24 mouse cellular contexts compared by ENCODE assay signal in genomic region chr5:92767194-92767777, GRCm38 (mm10).
A peak's percentile ranks its signal among the peaks of the same experiment; 100 is the strongest.
DNase-seq lines count a peak whose midpoint lies in the region; ATAC-seq lines count a peak whose summit lies in the region.
"Had no signal": no experiment of that assay in that cellular context is flagged by ENCODE, and none has a peak within 500 bp of the region (broad histone marks: within the 10 kb centered on the region; RNA-seq: fewer than 3 reads in every experiment).

No protein-coding gene starts in this region.

- H3K9ac ChIP-seq in embryonic facial prominence, embryonic 11.5 days (replicated peaks; ENCODE audit: low read length), result no peak overlapping the region
- H3K9ac ChIP-seq in kidney, embryonic 14.5 days (ENCODE audit: low read depth, low read length), result no peak overlapping the region
- H3K9ac ChIP-seq: forebrain, embryonic 13.5 days; heart, embryonic 12.5 days; hindbrain, embryonic 14.5 days; liver, embryonic 14.5 days; midbrain, embryonic 15.5 days had no signal

- ATAC-seq in embryonic facial prominence, embryonic 11.5 days (replicated peaks; ENCODE audit: insufficient number of reproducible peaks, low FRiP score, low TSS enrichment, low read depth), result no peak
- ATAC-seq in kidney, embryonic 14.5 days (ENCODE audit: low FRiP score, low TSS enrichment), result peak; percentile 80
- ATAC-seq: forebrain, embryonic 13.5 days; midbrain, embryonic 15.5 days had no signal

- no peaks in the 10 kb centered on the region for H3K4me1 ChIP-seq in embryonic facial prominence, embryonic 11.5 days (ENCODE audit: control insufficient read depth, insufficient read depth, low read length)
- peaks cover 28% of the 10 kb centered on the region for H3K4me1 ChIP-seq in embryonic facial prominence, embryonic 10.5 days
- peaks cover 19% of the 10 kb centered on the region for H3K4me1 ChIP-seq in kidney, embryonic 14.5 days (ENCODE audit: control insufficient read depth, insufficient read depth, low read length)
- H3K4me1 ChIP-seq: forebrain, embryonic 13.5 days; midbrain, embryonic 15.5 days had no signal

- H3K9me3 ChIP-seq in embryonic facial prominence, embryonic 11.5 days (replicated peaks; ENCODE audit: control insufficient read depth, low read length), result no peaks in the 10 kb centered on the region
- H3K9me3 ChIP-seq in embryonic facial prominence, embryonic 10.5 days, result peaks cover 3% of the 10 kb centered on the region; the same call in 1 of the 2 replicates
- H3K9me3 ChIP-seq in kidney, embryonic 14.5 days (ENCODE audit: control insufficient read depth, low read length), result peaks cover 5% of the 10 kb centered on the region; the same call in 1 of the 2 replicates
- H3K9me3 ChIP-seq: forebrain, embryonic 13.5 days; heart, embryonic 12.5 days; midbrain, embryonic 15.5 days had no signal

- no peak overlapping the region for H3K27ac ChIP-seq in embryonic facial prominence, embryonic 11.5 days (replicated peaks; ENCODE audit: low read depth, low read length)
- H3K27ac ChIP-seq in embryonic facial prominence, embryonic 10.5 days (replicated peaks), result no peak overlapping the region
- H3K27ac ChIP-seq in kidney, embryonic 14.5 days (ENCODE audit: low read depth, low read length), result peak overlapping the region; percentile 34; the same call in 1 of the 2 replicates
- H3K27ac ChIP-seq: forebrain, embryonic 13.5 days; hindbrain, embryonic 14.5 days; liver, embryonic 14.5 days; midbrain, embryonic 10.5 days; midbrain, embryonic 15.5 days had no signal

- 56% methylated on average over 7 of the region's 7 CpGs for WGBS in embryonic facial prominence, embryonic 11.5 days
- 59% methylated on average over 7 of the region's 7 CpGs for WGBS in embryonic facial prominence, embryonic 10.5 days
- 19% methylated on average over 7 of the region's 7 CpGs for WGBS in kidney, embryonic 14.5 days

- H3K36me3 ChIP-seq in embryonic facial prominence, embryonic 11.5 days (replicated peaks; ENCODE audit: control insufficient read depth, insufficient read depth, low read depth, low read length), result no peaks in the 10 kb centered on the region
- H3K36me3 ChIP-seq in embryonic facial prominence, embryonic 10.5 days (replicated peaks), result no peaks in the 10 kb centered on the region
- H3K36me3 ChIP-seq in kidney, embryonic 14.5 days (ENCODE audit: control insufficient read depth, insufficient read depth, low read length), result no peaks in the 10 kb centered on the region
- H3K36me3 ChIP-seq: heart, embryonic 12.5 days; midbrain, embryonic 15.5 days had no signal

- H3K4me2 ChIP-seq in embryonic facial prominence, embryonic 11.5 days (ENCODE audit: low read depth, low read length), result no peak overlapping the region
- H3K4me2 ChIP-seq in kidney, embryonic 14.5 days (replicated peaks; ENCODE audit: low read depth, low read length), result no peak overlapping the region
- H3K4me2 ChIP-seq: forebrain, embryonic 13.5 days; heart, embryonic 12.5 days; hindbrain, embryonic 14.5 days; midbrain, embryonic 15.5 days had no signal

- no peaks in the 10 kb centered on the region for H3K27me3 ChIP-seq in embryonic facial prominence, embryonic 11.5 days (ENCODE audit: control insufficient read depth, insufficient read depth, low read length)
- H3K27me3 ChIP-seq in embryonic facial prominence, embryonic 10.5 days (replicated peaks; ENCODE audit: low read depth, poor library complexity, severe bottlenecking), result no peaks in the 10 kb centered on the region
- H3K27me3 ChIP-seq in kidney, embryonic 14.5 days (ENCODE audit: control insufficient read depth, insufficient read depth, low read length), result no peaks in the 10 kb centered on the region
- H3K27me3 ChIP-seq: CH12.LX; forebrain, embryonic 13.5 days; heart, embryonic 12.5 days; midbrain, embryonic 15.5 days had no signal

- DNase-seq in embryonic facial prominence, embryonic 11.5 days (ENCODE audit: low spot score), result peak; percentile 7
- no peak for DNase-seq in embryonic facial prominence, embryonic 10.5 days (ENCODE audit: low spot score)
- no peak for DNase-seq in kidney, adult 11 months
- peak; percentile 4 to 10 for DNase-seq in right cerebral cortex, adult 2 months (ENCODE audit: low spot score in 2 of 2)
- no peak for DNase-seq in right cerebral cortex, postnatal 14 days
- DNase-seq in lung, postnatal 14 days, result no peak
- DNase-seq: adrenal gland, postnatal 25 days; cerebellum, adult 18-20 months; cerebellum, postnatal 10 days; gastrocnemius, postnatal 14 days; heart, postnatal 10 days; kidney, adult 8-10 months; liver; lung, adult 2 months; spleen, adult 18-20 months; thymus, postnatal 14 days had no signal

- no peak overlapping the region for H3K4me3 ChIP-seq in embryonic facial prominence, embryonic 11.5 days (ENCODE audit: low read depth, low read length)
- no peak overlapping the region for H3K4me3 ChIP-seq in embryonic facial prominence, embryonic 10.5 days
- H3K4me3 ChIP-seq in kidney, embryonic 14.5 days (ENCODE audit: low read length), result no peak overlapping the region
- H3K4me3 ChIP-seq: forebrain, embryonic 13.5 days; heart, embryonic 12.5 days; midbrain, embryonic 10.5 days; midbrain, embryonic 15.5 days had no signal

Comparison
In these comparisons a context has a peak if more than half of its experiments do, and no peak if none do; other contexts are left out.
1. DNase-seq: peak in embryonic facial prominence, embryonic 11.5 days (single experiment) and right cerebral cortex, adult 2 months (2 of 2); none in embryonic facial prominence, embryonic 10.5 days (single experiment), kidney, adult 11 months (single experiment), right cerebral cortex, postnatal 14 days (single experiment) and lung, postnatal 14 days (single experiment).